14 mouse cellular contexts compared by ENCODE assay signal in the genomic region with DNA sequence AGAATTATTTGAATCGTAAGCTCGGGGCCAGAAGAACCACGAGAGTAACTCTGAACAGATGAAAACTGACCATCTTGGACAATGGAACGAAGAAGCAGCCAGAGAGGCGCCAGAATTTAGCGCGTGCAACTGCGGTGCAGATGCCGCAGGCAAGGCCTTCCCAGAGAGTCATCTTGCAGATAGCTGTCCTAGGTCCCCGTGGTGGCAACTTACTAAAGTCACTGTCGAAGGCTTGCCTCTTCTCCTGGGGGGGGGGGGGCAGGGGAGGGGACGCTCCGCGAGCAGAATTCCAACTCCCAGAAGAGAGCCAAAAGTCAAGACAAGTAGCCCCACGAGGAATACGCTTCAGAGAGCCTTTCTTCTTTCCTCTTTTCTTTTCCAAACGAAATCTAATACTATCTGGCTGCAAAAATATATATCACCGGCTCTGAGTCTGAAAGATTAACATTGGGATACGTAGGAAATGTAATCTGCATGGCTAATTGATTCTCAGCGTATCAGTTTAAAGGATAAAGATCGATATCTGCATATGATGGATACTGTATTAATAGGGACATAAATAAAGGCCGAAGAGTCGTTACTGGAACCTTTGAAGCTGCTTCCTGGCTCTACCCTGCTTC. TPM values are rescaled to one million over a fixed set of nuclear protein-coding genes. Genes with fewer than 3 reads are reported as not detected.
DNase-seq lines count a peak whose midpoint lies in the region; ATAC-seq lines count a peak whose summit lies in the region.
"Had no signal": no experiment of that assay in that cellular context is flagged by ENCODE, and none has a peak within 500 bp of the region (broad histone marks: within the 10 kb centered on the region; RNA-seq: fewer than 3 reads in every experiment).

No protein-coding gene starts in this region.

- peaks cover 13% of the 10 kb centered on the region for H3K4me1 ChIP-seq in heart, embryonic 15.5 days (replicated peaks)
- peaks cover 4% of the 10 kb centered on the region; the same call in 1 of the 2 replicates for H3K4me1 ChIP-seq in hindbrain, embryonic 16.5 days (ENCODE audit: control insufficient read depth, insufficient read depth, low read depth, low read length)

- no peaks in the 10 kb centered on the region for H3K36me3 ChIP-seq in heart, embryonic 15.5 days
- H3K36me3 ChIP-seq in hindbrain, embryonic 16.5 days (ENCODE audit: control insufficient read depth, insufficient read depth, low read length) = no peaks in the 10 kb centered on the region

- peak overlapping the region; percentile 54; the same call in 1 of the 2 replicates for H3K4me3 ChIP-seq in heart, embryonic 15.5 days
- H3K4me3 ChIP-seq in hindbrain, embryonic 16.5 days (ENCODE audit: low read length) = peak overlapping the region; percentile 33
- H3K4me3 ChIP-seq: erythroblast, embryonic 14.5 days had no signal

- no peaks in the 10 kb centered on the region for H3K9me3 ChIP-seq in heart, embryonic 15.5 days (replicated peaks)
- H3K9me3 ChIP-seq in hindbrain, embryonic 16.5 days (ENCODE audit: control insufficient read depth, low read length) = no peaks in the 10 kb centered on the region

- H3K4me2 ChIP-seq in heart, embryonic 15.5 days = no peak overlapping the region
- H3K4me2 ChIP-seq in hindbrain, embryonic 16.5 days (ENCODE audit: low read length) = peak overlapping the region; percentile 55

- WGBS in heart, embryonic 15.5 days = 2% methylated on average over 23 of the region's 23 CpGs
- 2% methylated on average over 21 of the region's 23 CpGs for WGBS in hindbrain, embryonic 16.5 days

- ATAC-seq in heart, embryonic 15.5 days (replicated peaks; ENCODE audit: insufficient number of reproducible peaks, insufficient read depth, low FRiP score, low read depth) = no peak
- no peak for ATAC-seq in hindbrain, embryonic 16.5 days

- no peak overlapping the region for H3K9ac ChIP-seq in heart, embryonic 15.5 days
- no peak overlapping the region for H3K9ac ChIP-seq in hindbrain, embryonic 16.5 days (ENCODE audit: low read depth, low read length)

- no peak for DNase-seq in heart, adult 8-10 months (ENCODE audit: low spot score)
- DNase-seq in embryo, embryonic 9.5 days (ENCODE audit: extremely low spot score) = peak; percentile 54
- DNase-seq in neural tube, embryonic 10.5 days (ENCODE audit: extremely low spot score, low spot score) = peak; percentile 69
- no peak for DNase-seq in right cerebral cortex, postnatal 25 days
- no peak for DNase-seq in cerebellum, adult 8-10 months
- no peak for DNase-seq in cerebellum, adult 11 months
- DNase-seq: lung, postnatal 10 days; thymus, adult 2 months had no signal

- H3K27ac ChIP-seq in heart, embryonic 15.5 days = no peak overlapping the region
- no peak overlapping the region for H3K27ac ChIP-seq in hindbrain, embryonic 16.5 days (ENCODE audit: low read depth, low read length)

- peaks cover 98% of the 10 kb centered on the region for H3K27me3 ChIP-seq in heart, embryonic 15.5 days
- peaks cover 60% of the 10 kb centered on the region for H3K27me3 ChIP-seq in hindbrain, embryonic 16.5 days (replicated peaks; ENCODE audit: control insufficient read depth, insufficient read depth, low read length)

RNA-seq across cellular contexts. Expression of a gene that starts 5.6 kb away (rescaled TPM):
- polyA plus RNA-seq in heart, embryonic 15.5 days (2015; fragmentation: Nextera tagmentation; extraction: Ambion mirVana) = 0.08 and 0.15 TPM in 2 replicates
- total RNA-seq in heart, adult 8-10 months (2022) = not detected
- polyA plus RNA-seq in hindbrain, embryonic 16.5 days (2015; fragmentation: Nextera tagmentation; extraction: Ambion mirVana) = 11.7 and 12.5 TPM in 2 replicates
- total RNA-seq: left cerebral cortex, postnatal 36 days; neutrophil, adult 5-6 weeks had no signal
- polyA plus RNA-seq: erythroblast, embryonic 14.5 days; small intestine, adult 2 months had no signal

Comparison
In these comparisons a context has a peak if more than half of its experiments do, and no peak if none do; other contexts are left out.
1. DNase-seq: peak in embryo, embryonic 9.5 days (single experiment) and neural tube, embryonic 10.5 days (single experiment); none in heart, adult 8-10 months (single experiment), right cerebral cortex, postnatal 25 days (single experiment), cerebellum, adult 8-10 months (single experiment) and cerebellum, adult 11 months (single experiment).
2. RNA of a gene that starts 5.6 kb away (polyA plus RNA-seq): 11.7 to 12.5 TPM in hindbrain, embryonic 16.5 days; 0.08 to 0.15 TPM in heart, embryonic 15.5 days; every median in the first group is over 10 times any median in the second.